Mouse (Mus musculus): ENCODE measurements around the gene Itga3.

GRCm38 (mm10) chr11:95110081-95110480 is 33.5 kb upstream of the Itga3 start:
- TF ChIP-seq GATA1 (IDR thresholded peaks at IDR 0.05; ENCODE audit: low read depth, low read length) (no peak), POLR2A (IDR thresholded peaks at IDR 0.05; ENCODE audit: control insufficient read depth in 1 of 2, insufficient read depth in 1 of 2, low read depth in 1 of 2, low read length in 2 of 2, poor library complexity in 1 of 2) (no peak), BHLHE40 (IDR thresholded peaks at IDR 0.05; ENCODE audit: borderline replicate concordance, low read depth, low read length) (no peak), EP300 (IDR thresholded peaks at IDR 0.05; ENCODE audit: low read depth in 1 of 2, low read length in 2 of 2) (no peak), ZNF384 (IDR thresholded peaks at IDR 0.05; ENCODE audit: low read depth, low read length) (no peak), E2F4 (IDR thresholded peaks at IDR 0.05; ENCODE audit: borderline replicate concordance, low read depth, low read length) (no peak), CTCF (IDR thresholded peaks at IDR 0.05 in 2 of 3, conservative IDR thresholded peaks at IDR 0.05 in 1 of 3; ENCODE audit: control insufficient read depth in 1 of 3, insufficient read depth in 1 of 3, low read depth in 2 of 3, low read length in 3 of 3, poor library complexity in 1 of 3, severe bottlenecking in 1 of 3) (no peak)

Measured in MEL (cell line).